35 mouse cellular contexts compared by ENCODE assay signal in the genomic region with DNA sequence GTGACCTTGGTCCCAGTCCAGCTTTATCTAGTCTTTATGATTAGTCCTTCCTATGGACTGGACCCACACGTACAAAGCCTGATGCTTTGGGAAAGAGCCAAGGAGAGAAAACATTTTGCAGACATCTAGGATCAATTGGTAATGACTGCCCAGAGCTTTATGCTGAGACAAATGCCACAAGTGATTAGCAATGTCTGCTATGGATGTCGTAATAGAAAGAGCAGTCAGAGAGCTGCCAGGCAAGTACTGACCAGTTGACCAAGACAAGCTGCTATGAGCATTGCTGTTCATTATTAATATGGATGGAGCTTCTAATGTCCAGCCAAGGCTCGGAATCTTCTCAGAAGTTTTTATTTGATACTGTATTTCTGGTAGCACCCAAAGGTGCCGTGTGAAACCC. TPM values are rescaled to one million over a fixed set of nuclear protein-coding genes. Genes with fewer than 3 reads are reported as not detected.
"Had no signal": no experiment of that assay in that cellular context is flagged by ENCODE, and none has a peak within 500 bp of the region (broad histone marks: within the 10 kb centered on the region; RNA-seq: fewer than 3 reads in every experiment).

No protein-coding gene starts in this region.

- H3K9me3 ChIP-seq: heart, embryonic 10.5 days; heart, embryonic 12.5 days; heart, embryonic 13.5 days; heart, embryonic 15.5 days; hindbrain, embryonic 10.5 days; hindbrain, embryonic 12.5 days; hindbrain, embryonic 13.5 days; hindbrain, embryonic 15.5 days; intestine, embryonic 15.5 days; kidney, embryonic 15.5 days had no signal

- ATAC-seq: hindbrain, embryonic 16.5 days; hindbrain, postnatal 0 days; inflammation-experienced regulatory T-cells, adult 6 months; intestine, embryonic 15.5 days; intestine, embryonic 16.5 days; intestine, postnatal 0 days had no signal

- H3K4me3 ChIP-seq: heart, embryonic 10.5 days; heart, embryonic 12.5 days; heart, embryonic 13.5 days; heart, embryonic 15.5 days; hindbrain, embryonic 10.5 days; hindbrain, embryonic 12.5 days; hindbrain, embryonic 13.5 days; hindbrain, embryonic 15.5 days; intestine, embryonic 15.5 days; kidney, embryonic 15.5 days; layer of hippocampus, adult 2 months had no signal

- H3K4me1 ChIP-seq: heart, embryonic 12.5 days; heart, embryonic 15.5 days had no signal

- DNase-seq: heart, postnatal 10 days; heart, postnatal 14 days; heart, postnatal 36 days; heart, postnatal 4 days; kidney, adult 11 months; kidney, adult 18-20 months; kidney, adult 2 months; kidney, adult 8-10 months; kidney, adult 9 months; kidney, postnatal 10 days; kidney, postnatal 25 days; kidney, postnatal 36 days; kidney, postnatal 4 days; layer of hippocampus, adult 9-11 months; layer of hippocampus, postnatal 36 days had no signal

- H3K4me2 ChIP-seq: heart, embryonic 11.5 days; heart, embryonic 12.5 days; heart, embryonic 13.5 days; heart, embryonic 15.5 days; hindbrain, embryonic 12.5 days; hindbrain, embryonic 13.5 days; hindbrain, embryonic 14.5 days; hindbrain, embryonic 15.5 days; intestine, embryonic 15.5 days; kidney, embryonic 15.5 days had no signal

- H3K9ac ChIP-seq: heart, embryonic 12.5 days; heart, embryonic 13.5 days; heart, embryonic 15.5 days; hindbrain, embryonic 12.5 days; hindbrain, embryonic 13.5 days; hindbrain, embryonic 14.5 days; hindbrain, embryonic 15.5 days; intestine, embryonic 15.5 days; kidney, embryonic 15.5 days had no signal

- H3K27me3 ChIP-seq: hindbrain, embryonic 12.5 days; hindbrain, embryonic 15.5 days; intestine, embryonic 15.5 days; kidney, embryonic 15.5 days had no signal

- H3K27ac ChIP-seq: heart, embryonic 10.5 days; heart, embryonic 13.5 days; heart, embryonic 15.5 days; hindbrain, embryonic 10.5 days; hindbrain, embryonic 12.5 days; hindbrain, embryonic 13.5 days; hindbrain, embryonic 14.5 days; hindbrain, embryonic 15.5 days; hindbrain, postnatal 0 days; intestine, embryonic 15.5 days; kidney, embryonic 15.5 days; kidney, postnatal 0 days; layer of hippocampus, adult 2 months had no signal

- H3K36me3 ChIP-seq: heart, embryonic 10.5 days; heart, embryonic 12.5 days; heart, embryonic 13.5 days; heart, embryonic 15.5 days; hindbrain, embryonic 12.5 days; hindbrain, embryonic 13.5 days; hindbrain, embryonic 15.5 days; intestine, embryonic 15.5 days; kidney, embryonic 15.5 days had no signal

RNA-seq across cellular contexts. Expression of gene Stum, which starts 43.8 kb away (rescaled TPM):
- total RNA-seq: hematopoietic stem cell, adult 5-6 weeks had no signal
- polyA plus RNA-seq: inflammation-experienced regulatory T-cells, adult 6 months had no signal
